Mouse (Mus musculus) G1E (cell line): ENCODE measurements around the gene Creb3l4.

ENCODE experiments used
- CTCF ChIP-seq: IDR thresholded peaks from 2 replicates; pipeline ENCODE4 v1.5.1; 2012; ENCODE audit warnings: low read depth, low read length, inconsistent platforms, mixed read lengths
- GATA1 ChIP-seq: IDR thresholded peaks from 2 replicates; pipeline ENCODE4 v1.6.1; 2012; ENCODE audit warnings: borderline replicate concordance, low read length, inconsistent platforms, mixed read lengths
- GATA2 ChIP-seq: IDR thresholded peaks from 2 replicates; pipeline ENCODE4 v1.6.1; 2012; ENCODE audit warnings: low read depth, low read length, inconsistent platforms, borderline replicate concordance
- POLR2AphosphoS5 ChIP-seq: IDR thresholded peaks from 2 replicates; pipeline ENCODE4 v1.6.1; 2012; ENCODE audit warnings: low read depth, low read length, inconsistent platforms; ENCODE audit not compliant: insufficient replicate concordance
- TAL1 ChIP-seq: conservative IDR thresholded peaks from 2 replicates; pipeline ENCODE4 v1.6.1; 2012; ENCODE audit warnings: low read depth, low read length, inconsistent platforms, mixed read lengths

- TF ChIP-seq CTCF (no peak), TAL1 (no peak), GATA2 (no peak), GATA1 (no peak), POLR2AphosphoS5 (no peak)
Measured at GRCm38 (mm10) chr3:90194759-90195158, 48.6 kb downstream of the Creb3l4 start.
